Mouse (Mus musculus): ENCODE measurements around the gene Dock6.

Dock6 gene

DNA sequence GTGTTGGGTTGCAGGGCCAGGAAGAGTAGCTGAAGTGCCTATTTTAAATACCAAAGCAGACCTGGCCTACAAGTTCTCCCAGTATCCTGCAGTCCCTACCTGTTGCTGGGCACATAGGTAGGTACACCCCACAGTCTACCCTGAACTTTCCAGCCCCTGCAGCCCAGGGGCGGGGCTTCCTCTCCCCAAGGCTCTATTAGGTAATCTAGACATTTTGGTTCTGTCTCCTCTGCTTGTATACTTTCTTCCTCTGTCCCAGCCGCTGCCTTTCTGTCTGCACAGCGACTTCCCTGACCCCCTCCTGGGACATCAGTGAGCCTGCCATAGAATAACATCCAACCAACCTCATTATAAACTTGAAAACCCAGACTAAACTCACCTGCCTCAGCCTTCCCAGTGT is 102.1 kb downstream of the Dock6 start:
- in situ Hi-C loops (cut with MboI, MseI), result no loop called here

Measured in T-helper 1 cell (primary cell).